Mouse (Mus musculus): ENCODE measurements around the gene Uaca. TPM values are rescaled to one million over a fixed set of nuclear protein-coding genes. Genes with fewer than 3 reads are reported as not detected.

Gene Uaca
- polyA plus RNA-seq, 1 experiment from 2014 or later: 26.0 TPM

DNA sequence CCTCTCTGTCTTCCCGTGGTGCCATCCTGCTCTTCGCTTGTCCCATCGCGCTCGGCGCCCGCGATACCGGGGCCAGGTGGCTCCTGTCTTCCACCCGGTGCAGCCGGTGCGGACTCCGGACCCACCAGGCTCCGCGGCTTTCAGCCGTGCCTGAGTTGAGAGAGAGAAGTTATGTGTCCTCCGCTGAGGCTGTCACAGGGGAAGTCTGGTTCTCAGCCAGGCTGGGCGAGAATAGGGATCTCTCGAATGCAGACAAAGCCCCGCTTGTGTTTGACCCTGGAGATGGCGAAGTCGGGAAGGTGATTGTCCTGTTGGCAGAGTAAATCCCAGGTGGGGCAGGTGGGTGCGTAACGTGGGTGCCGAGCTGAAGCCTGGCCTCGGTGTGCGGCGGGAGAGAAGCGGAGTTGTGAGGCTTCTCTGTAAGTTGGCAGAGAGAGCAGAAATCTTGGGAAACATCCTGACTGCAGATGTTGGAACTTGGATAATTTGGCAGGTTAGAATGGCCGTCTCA, 554 bp downstream of the Uaca start:
- 1% methylated on average over 30 of the region's 30 CpGs for WGBS
- peaks cover 18% of the 10 kb centered on the region for H3K4me1 ChIP-seq (replicated peaks)
- H3K9ac ChIP-seq: peak overlapping the region; percentile 81
- ATAC-seq (replicated peaks; ENCODE audit: insufficient number of reproducible peaks, insufficient read depth, low FRiP score, low read depth): peak; percentile 65
- peak overlapping the region; percentile 84 for H3K4me3 ChIP-seq
- no peaks in the 10 kb centered on the region for H3K27me3 ChIP-seq
- H3K36me3 ChIP-seq: no peaks in the 10 kb centered on the region
- H3K9me3 ChIP-seq (replicated peaks): no peaks in the 10 kb centered on the region
- H3K27ac ChIP-seq: peak overlapping the region; percentile 86
- H3K4me2 ChIP-seq: peak overlapping the region; percentile 77

DNA sequence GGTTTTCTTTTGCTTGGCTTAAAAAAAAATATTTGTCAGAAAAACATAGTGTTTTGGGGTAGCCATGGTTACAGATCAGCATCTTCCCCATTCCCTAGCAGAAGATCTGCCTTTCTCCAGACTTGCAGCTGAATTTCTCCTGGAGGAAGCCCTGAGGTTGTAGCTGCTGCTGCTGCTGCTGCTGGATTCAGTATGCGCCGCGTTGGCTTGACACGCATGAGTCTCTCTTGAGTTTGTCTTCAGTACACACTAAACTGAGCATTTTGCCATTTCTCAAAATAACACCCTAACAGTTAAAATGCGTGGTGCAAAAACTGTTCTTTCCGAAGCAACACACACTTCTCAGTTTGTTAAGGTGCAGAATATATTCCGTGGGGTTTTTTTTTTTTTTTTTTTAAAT, 1.7 kb downstream of the Uaca start:
- no peaks in the 10 kb centered on the region for H3K36me3 ChIP-seq
- peak overlapping the region; percentile 29 for H3K4me3 ChIP-seq
- H3K27me3 ChIP-seq: no peaks in the 10 kb centered on the region
- H3K9me3 ChIP-seq (replicated peaks): no peaks in the 10 kb centered on the region
- no peak for ATAC-seq (replicated peaks; ENCODE audit: insufficient number of reproducible peaks, insufficient read depth, low FRiP score, low read depth)
- WGBS: 74% methylated on average over 7 of the region's 7 CpGs
- no peak overlapping the region for H3K9ac ChIP-seq
- H3K27ac ChIP-seq: no peak overlapping the region
- peaks cover 18% of the 10 kb centered on the region for H3K4me1 ChIP-seq (replicated peaks)
- peak overlapping the region; percentile 77 for H3K4me2 ChIP-seq

DNA sequence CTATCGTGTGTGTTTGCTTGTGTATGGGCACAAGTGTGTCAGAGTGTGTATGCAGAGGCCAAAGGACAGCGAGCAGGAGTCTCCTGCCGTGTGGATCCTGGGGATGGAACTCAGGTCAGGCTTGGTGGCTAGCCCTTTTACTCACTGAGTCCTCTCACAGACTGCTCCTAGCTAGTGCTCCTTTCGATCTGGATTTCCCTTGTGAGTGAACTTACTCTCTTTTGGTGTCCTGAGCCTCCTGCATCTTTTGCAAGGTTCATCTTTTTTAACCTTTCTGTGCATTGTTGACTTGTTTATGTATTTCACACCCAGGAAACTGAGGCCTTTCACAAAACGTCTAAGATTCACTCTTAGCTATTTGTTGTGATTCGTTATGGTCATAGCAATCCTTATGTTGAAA, 2.8 kb downstream of the Uaca start:
- no peak overlapping the region for H3K27ac ChIP-seq
- peaks cover 18% of the 10 kb centered on the region for H3K4me1 ChIP-seq (replicated peaks)
- H3K4me3 ChIP-seq: no peak overlapping the region
- WGBS: 78% methylated on average over 6 of the region's 6 CpGs
- no peak overlapping the region for H3K9ac ChIP-seq
- no peaks in the 10 kb centered on the region for H3K36me3 ChIP-seq
- H3K9me3 ChIP-seq (replicated peaks): no peaks in the 10 kb centered on the region
- H3K4me2 ChIP-seq: no peak overlapping the region
- no peak for ATAC-seq (replicated peaks; ENCODE audit: insufficient number of reproducible peaks, insufficient read depth, low FRiP score, low read depth)
- no peaks in the 10 kb centered on the region for H3K27me3 ChIP-seq

DNA sequence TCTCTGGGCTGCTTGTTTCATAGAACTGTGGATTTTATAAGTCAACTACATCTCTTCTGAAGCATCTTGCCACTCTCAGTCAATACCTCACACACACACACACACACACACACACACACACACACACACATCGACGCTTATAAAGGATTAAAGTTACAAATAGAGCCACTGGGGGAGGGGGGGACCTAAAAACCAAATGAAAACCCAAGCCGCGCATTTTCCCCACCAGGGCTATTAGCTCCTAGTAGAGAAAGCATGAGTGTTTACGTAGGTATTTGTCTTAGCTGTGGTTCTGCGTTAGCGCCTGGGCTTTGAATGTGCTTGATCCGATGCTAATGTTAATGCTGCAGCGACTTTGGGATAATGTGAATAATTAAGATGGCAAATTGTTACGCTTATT, 4.7 kb downstream of the Uaca start:
- Histone ChIP-seq H3K9ac (no peak overlapping the region), H3K27me3 (no peaks in the 10 kb centered on the region), H3K4me3 (no peak overlapping the region), H3K36me3 (no peaks in the 10 kb centered on the region), H3K4me1 (replicated peaks) (peaks cover 10% of the 10 kb centered on the region), H3K4me2 (no peak overlapping the region), H3K27ac (no peak overlapping the region), H3K9me3 (replicated peaks) (no peaks in the 10 kb centered on the region)
- ATAC-seq (replicated peaks; ENCODE audit: insufficient number of reproducible peaks, insufficient read depth, low FRiP score, low read depth): no peak
- WGBS: 51% methylated on average over 10 of the region's 10 CpGs

DNA sequence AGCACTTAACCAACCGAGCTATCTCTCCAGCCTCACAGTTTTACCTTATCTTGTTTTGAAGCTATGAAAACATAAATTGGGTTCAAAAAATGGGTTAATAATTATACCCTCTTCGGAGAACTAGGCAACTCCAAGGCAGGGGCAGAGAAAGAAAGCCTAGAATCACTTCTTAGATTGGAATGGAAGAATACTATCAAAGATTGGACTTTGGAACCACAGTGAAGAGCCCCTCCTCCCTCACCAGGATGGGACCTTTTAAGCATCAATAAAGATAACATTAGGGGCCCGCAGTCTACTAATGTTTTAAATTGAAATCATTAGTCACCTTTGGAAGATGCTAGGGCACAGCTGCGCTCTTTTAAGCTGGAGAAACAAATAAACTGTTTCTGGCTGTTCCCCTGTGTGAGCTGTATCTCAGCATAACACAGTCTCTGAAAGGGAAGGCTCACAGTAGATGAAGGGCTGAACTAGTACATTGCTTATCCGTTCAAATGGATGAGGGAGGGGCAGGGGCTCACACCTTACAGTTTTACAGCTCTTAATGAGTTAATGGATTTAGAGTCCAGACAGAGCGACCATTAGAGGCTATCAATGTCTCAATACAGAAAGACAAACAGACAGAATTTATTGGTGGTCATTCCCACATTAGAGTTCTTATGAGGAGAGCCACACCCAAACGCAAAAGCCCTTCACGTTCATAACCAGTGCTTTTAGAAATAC, 6.5 kb downstream of the Uaca start:
- H3K9me3 ChIP-seq (replicated peaks): no peaks in the 10 kb centered on the region
- H3K9ac ChIP-seq: no peak overlapping the region
- 67% methylated on average over 8 of the region's 8 CpGs for WGBS
- H3K27ac ChIP-seq: no peak overlapping the region
- no peak overlapping the region for H3K4me2 ChIP-seq
- H3K27me3 ChIP-seq: no peaks in the 10 kb centered on the region
- no peak for ATAC-seq (replicated peaks; ENCODE audit: insufficient number of reproducible peaks, insufficient read depth, low FRiP score, low read depth)
- H3K4me3 ChIP-seq: no peak overlapping the region
- peaks cover 3% of the 10 kb centered on the region for H3K4me1 ChIP-seq (replicated peaks)
- no peaks in the 10 kb centered on the region for H3K36me3 ChIP-seq

DNA sequence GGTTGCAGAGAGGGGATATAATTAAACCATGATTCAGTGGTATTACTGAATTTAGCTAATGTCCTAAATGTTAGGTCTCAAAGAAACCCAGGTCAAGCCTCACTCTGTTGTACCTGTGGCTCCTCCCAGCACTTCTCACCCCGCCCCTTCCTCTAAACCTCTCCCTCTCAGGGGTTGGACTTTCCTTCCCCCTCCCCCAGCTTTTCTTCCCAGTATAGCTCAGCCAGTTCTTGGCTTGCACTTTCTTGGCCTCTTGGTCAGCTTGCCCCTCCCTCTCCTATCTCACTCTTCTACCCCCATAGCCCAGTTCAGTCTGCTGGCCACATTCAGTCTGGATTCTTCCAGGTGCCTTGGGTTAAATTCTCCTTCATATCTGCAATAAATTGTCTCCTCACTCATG, 7.4 kb downstream of the Uaca start:
- WGBS: 67% methylated on average over 1 of the region's 1 CpGs
- Histone ChIP-seq H3K36me3 (no peaks in the 10 kb centered on the region), H3K4me1 (replicated peaks) (no peaks in the 10 kb centered on the region; the same call in 1 of the 2 replicates), H3K4me3 (no peak overlapping the region), H3K27ac (no peak overlapping the region), H3K9ac (no peak overlapping the region), H3K4me2 (no peak overlapping the region), H3K27me3 (no peaks in the 10 kb centered on the region), H3K9me3 (replicated peaks) (no peaks in the 10 kb centered on the region)
- ATAC-seq (replicated peaks; ENCODE audit: insufficient number of reproducible peaks, insufficient read depth, low FRiP score, low read depth): no peak

DNA sequence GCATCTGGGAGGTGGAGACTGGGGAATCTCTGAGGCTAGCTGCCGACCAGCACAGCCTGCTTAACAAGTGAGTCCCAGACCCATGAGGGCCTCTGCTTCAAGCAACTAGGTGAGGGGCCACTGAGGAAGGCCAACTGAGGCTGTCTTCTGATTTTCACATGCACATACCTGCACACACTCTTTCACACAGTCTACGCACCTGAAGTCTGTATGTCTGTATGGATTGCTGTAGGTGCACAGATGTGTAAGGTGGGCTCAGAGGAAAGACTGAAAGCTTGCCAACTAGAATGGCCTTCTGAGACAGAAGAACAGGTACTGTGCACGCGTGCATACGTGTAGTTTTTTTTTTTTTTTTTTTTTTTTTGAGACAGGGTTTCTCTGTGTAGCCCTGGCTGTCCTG, 8.0 kb downstream of the Uaca start:
- WGBS: 90% methylated on average over 5 of the region's 5 CpGs
- H3K27ac ChIP-seq: no peak overlapping the region
- H3K4me1 ChIP-seq (replicated peaks): peaks cover 3% of the 10 kb centered on the region
- H3K27me3 ChIP-seq: no peaks in the 10 kb centered on the region
- H3K4me3 ChIP-seq: no peak overlapping the region
- H3K36me3 ChIP-seq: no peaks in the 10 kb centered on the region
- no peaks in the 10 kb centered on the region for H3K9me3 ChIP-seq (replicated peaks)
- ATAC-seq (replicated peaks; ENCODE audit: insufficient number of reproducible peaks, insufficient read depth, low FRiP score, low read depth): no peak
- no peak overlapping the region for H3K4me2 ChIP-seq
- H3K9ac ChIP-seq: no peak overlapping the region

DNA sequence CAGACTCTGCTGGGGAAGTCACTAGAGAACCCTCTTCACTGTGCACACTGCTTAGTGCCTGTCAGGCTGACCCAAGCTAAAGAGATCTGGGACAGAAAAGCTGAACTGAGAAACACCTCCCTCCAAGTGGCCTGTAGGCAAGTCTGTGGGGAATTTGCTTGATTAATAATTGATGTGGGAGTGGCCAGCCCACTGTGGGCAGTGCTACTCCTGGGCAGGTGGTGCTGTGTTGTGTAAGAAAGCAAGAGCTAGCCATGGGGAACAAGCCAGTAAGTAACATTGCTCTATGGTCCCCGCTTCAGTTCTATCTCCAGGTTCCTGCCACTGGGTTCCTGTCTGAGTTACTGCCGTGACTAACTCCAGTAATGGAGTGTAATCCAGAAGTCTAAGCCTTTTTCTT, 11.7 kb downstream of the Uaca start:
- no peaks in the 10 kb centered on the region for H3K9me3 ChIP-seq (replicated peaks)

DNA sequence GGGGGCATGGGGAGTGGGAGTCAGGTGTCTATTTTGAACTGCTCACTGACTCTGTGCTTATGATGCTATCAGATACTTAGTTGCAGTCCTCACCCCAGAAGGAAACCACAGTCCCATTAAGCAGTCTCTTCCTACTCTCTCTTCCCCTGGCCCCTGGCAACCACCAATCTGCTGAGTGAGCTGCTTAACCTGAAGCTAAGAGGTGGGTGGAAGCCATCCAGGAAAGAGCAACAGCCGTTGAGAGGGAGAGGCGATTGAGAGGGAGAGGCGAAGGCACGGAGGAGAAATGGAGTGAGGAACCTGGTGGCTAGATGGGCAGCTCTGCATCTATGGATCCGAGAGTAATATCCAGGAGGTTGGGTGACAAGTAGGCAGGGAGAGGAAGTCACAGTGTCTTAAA, 13.7 kb downstream of the Uaca start:
- no peaks in the 10 kb centered on the region for H3K9me3 ChIP-seq (replicated peaks)

More for the DNA sequence above, 11.7 kb downstream of the Uaca start:
- WGBS: 92% methylated on average over 2 of the region's 2 CpGs
- H3K4me3 ChIP-seq: no peak overlapping the region
- H3K4me2 ChIP-seq: no peak overlapping the region
- H3K36me3 ChIP-seq: no peaks in the 10 kb centered on the region
- H3K27me3 ChIP-seq: no peaks in the 10 kb centered on the region
- H3K27ac ChIP-seq: no peak overlapping the region
- H3K9ac ChIP-seq: no peak overlapping the region
- peaks cover 6% of the 10 kb centered on the region for H3K4me1 ChIP-seq (replicated peaks)
- no peak for ATAC-seq (replicated peaks; ENCODE audit: insufficient number of reproducible peaks, insufficient read depth, low FRiP score, low read depth)

DNA sequence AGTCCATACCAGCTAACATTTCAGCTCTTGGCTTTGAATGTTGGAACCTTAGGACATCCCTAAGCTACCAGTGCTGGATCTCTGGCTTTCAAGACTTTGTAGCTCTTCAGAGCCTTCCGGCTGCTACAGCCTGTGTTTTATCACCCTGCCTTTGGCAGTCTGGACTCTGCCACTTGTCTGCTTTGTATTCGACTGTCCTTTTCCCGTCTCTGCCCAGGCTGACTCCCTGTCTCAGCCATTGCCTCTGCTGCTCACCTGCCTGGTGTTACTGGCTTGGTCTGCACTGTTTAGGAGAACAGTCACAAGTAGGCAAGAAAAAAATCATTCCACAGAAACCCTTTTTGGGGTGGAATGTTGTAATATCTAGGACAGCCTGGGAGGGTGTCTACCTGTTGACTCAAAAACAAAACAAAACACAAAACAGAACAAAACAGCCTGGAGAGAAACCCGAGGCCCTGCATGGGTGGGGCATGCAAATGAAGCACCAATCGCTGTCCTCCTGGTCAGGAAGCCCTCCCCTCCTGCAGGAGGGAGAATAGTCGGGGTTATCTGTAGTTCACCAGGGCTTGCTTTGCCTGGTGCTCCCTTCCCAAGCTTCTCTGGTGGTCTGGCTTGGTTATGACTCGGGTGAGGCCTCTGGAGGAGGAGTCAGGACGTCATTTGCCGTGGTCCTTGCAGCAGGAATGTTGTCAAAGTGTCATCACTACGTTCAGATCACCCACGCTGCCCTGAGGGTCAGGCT, 19.0 kb downstream of the Uaca start:
- peak overlapping the region; percentile 63 for H3K4me2 ChIP-seq
- peaks cover 23% of the 10 kb centered on the region for H3K4me1 ChIP-seq (replicated peaks)
- peak overlapping the region; percentile 78 for H3K27ac ChIP-seq
- WGBS: 3% methylated on average over 11 of the region's 11 CpGs
- H3K9ac ChIP-seq: peak overlapping the region; percentile 16; the same call in 1 of the 2 replicates
- peak; percentile 86 for ATAC-seq (replicated peaks; ENCODE audit: insufficient number of reproducible peaks, insufficient read depth, low FRiP score, low read depth)
- H3K27me3 ChIP-seq: no peaks in the 10 kb centered on the region
- H3K36me3 ChIP-seq: no peaks in the 10 kb centered on the region
- H3K9me3 ChIP-seq (replicated peaks): no peaks in the 10 kb centered on the region
- H3K4me3 ChIP-seq: peak overlapping the region; percentile 35

More for the DNA sequence above, 13.7 kb downstream of the Uaca start:
- ATAC-seq (replicated peaks; ENCODE audit: insufficient number of reproducible peaks, insufficient read depth, low FRiP score, low read depth): no peak
- Histone ChIP-seq H3K36me3 (no peaks in the 10 kb centered on the region), H3K4me3 (no peak overlapping the region), H3K4me1 (replicated peaks) (peaks cover 10% of the 10 kb centered on the region), H3K9ac (no peak overlapping the region), H3K27me3 (no peaks in the 10 kb centered on the region), H3K4me2 (no peak overlapping the region), H3K27ac (no peak overlapping the region)
- 74% methylated on average over 5 of the region's 5 CpGs for WGBS

DNA sequence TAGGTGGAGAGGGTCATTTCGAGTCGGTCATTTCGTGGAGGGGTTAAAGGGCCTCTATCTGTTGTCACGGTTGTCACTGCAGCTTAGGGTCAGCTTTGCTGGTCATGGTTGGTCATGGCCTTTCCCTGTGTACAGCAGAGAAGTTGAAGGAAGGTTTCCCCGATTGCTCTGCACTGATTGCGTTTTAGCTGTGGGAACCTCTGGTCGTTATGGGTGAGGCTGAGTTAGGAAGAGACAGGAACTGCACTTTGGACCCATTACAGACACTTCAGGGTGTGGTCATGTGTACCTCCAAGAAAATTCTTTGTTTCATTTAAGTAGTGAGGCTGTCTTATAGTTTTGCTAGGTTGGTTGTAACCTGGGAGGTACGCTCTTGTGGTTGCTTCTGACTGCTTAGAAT, 21.2 kb downstream of the Uaca start:
- Histone ChIP-seq H3K9me3 (replicated peaks) (no peaks in the 10 kb centered on the region), H3K27ac (no peak overlapping the region), H3K27me3 (no peaks in the 10 kb centered on the region), H3K4me2 (no peak overlapping the region), H3K4me3 (no peak overlapping the region), H3K36me3 (no peaks in the 10 kb centered on the region), H3K4me1 (replicated peaks) (peaks cover 23% of the 10 kb centered on the region), H3K9ac (no peak overlapping the region)
- 83% methylated on average over 8 of the region's 8 CpGs for WGBS
- ATAC-seq (replicated peaks; ENCODE audit: insufficient number of reproducible peaks, insufficient read depth, low FRiP score, low read depth): no peak
